Mouse (Mus musculus): ENCODE results near the gene Avil. TPM values are rescaled to one million over a fixed set of nuclear protein-coding genes. Genes with fewer than 3 reads are reported as not detected.

The Avil gene
- polyA plus RNA-seq, 1 experiment from 2014 or later: 0.45 TPM

- peak; percentile 54; the same call in 1 of the 2 replicates for ATAC-seq (replicated peaks)
Measured at GRCm38 (mm10) chr10:126972051-126972725, 28.3 kb upstream of the Avil start.

DNA sequence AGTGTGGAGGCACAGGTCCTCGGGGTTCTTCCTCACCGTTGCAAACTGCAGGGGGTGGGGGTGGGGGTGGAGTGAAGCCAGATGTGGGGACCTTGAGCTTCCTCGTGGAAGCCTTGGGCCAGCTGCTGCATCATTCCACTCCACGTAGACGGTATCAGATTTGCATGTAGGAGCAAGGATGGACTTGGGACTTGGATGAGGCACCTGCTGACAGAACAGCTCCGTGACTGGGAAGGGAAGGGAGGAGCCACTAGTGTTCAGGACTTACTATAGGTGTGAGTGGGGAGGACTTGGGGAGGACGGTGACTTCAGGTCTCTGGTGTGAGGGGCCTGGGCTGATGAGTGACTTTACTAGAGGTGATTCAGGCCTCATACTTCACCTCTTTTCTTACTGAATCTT is 27.5 kb upstream of the Avil start:
- no peaks in the 10 kb centered on the region for H3K36me3 ChIP-seq
- no peak for ATAC-seq (replicated peaks)
- 36% methylated on average over 7 of the region's 7 CpGs for WGBS
- no peaks in the 10 kb centered on the region for H3K9me3 ChIP-seq
- H3K27ac ChIP-seq (replicated peaks): no peak overlapping the region
- no peak overlapping the region for H3K4me2 ChIP-seq (replicated peaks)
- no peak overlapping the region for H3K9ac ChIP-seq (replicated peaks)
- H3K4me3 ChIP-seq: no peak overlapping the region
- no peaks in the 10 kb centered on the region for H3K27me3 ChIP-seq
- peaks cover 16% of the 10 kb centered on the region for H3K4me1 ChIP-seq

More at GRCm38 (mm10) chr10:126972051-126972725, 28.3 kb upstream of the Avil start:
- Histone ChIP-seq H3K9me3 (no peaks in the 10 kb centered on the region), H3K36me3 (no peaks in the 10 kb centered on the region), H3K4me2 (replicated peaks) (no peak overlapping the region), H3K27me3 (no peaks in the 10 kb centered on the region), H3K4me3 (no peak overlapping the region), H3K27ac (replicated peaks) (no peak overlapping the region), H3K9ac (replicated peaks) (no peak overlapping the region), H3K4me1 (peaks cover 11% of the 10 kb centered on the region)
- WGBS: 9% methylated on average over 13 of the region's 13 CpGs

GRCm38 (mm10) chr10:126975706-126976105 is 24.8 kb upstream of the Avil start:
- Histone ChIP-seq H3K36me3 (no peaks in the 10 kb centered on the region), H3K27me3 (no peaks in the 10 kb centered on the region), H3K4me2 (replicated peaks) (no peak overlapping the region), H3K27ac (replicated peaks) (no peak overlapping the region), H3K4me3 (no peak overlapping the region), H3K9me3 (no peaks in the 10 kb centered on the region), H3K9ac (replicated peaks) (no peak overlapping the region), H3K4me1 (peaks cover 24% of the 10 kb centered on the region)
- 82% methylated on average over 6 of the region's 6 CpGs for WGBS
- ATAC-seq (replicated peaks): no peak

GRCm38 (mm10) chr10:126977076-126977475 is 23.4 kb upstream of the Avil start:
- Histone ChIP-seq H3K4me1 (peaks cover 33% of the 10 kb centered on the region), H3K9ac (replicated peaks) (no peak overlapping the region), H3K27ac (replicated peaks) (no peak overlapping the region), H3K27me3 (no peaks in the 10 kb centered on the region), H3K9me3 (no peaks in the 10 kb centered on the region), H3K36me3 (no peaks in the 10 kb centered on the region), H3K4me2 (replicated peaks) (no peak overlapping the region), H3K4me3 (no peak overlapping the region)
- no peak for ATAC-seq (replicated peaks)
- WGBS: 56% methylated on average over 4 of the region's 4 CpGs

DNA sequence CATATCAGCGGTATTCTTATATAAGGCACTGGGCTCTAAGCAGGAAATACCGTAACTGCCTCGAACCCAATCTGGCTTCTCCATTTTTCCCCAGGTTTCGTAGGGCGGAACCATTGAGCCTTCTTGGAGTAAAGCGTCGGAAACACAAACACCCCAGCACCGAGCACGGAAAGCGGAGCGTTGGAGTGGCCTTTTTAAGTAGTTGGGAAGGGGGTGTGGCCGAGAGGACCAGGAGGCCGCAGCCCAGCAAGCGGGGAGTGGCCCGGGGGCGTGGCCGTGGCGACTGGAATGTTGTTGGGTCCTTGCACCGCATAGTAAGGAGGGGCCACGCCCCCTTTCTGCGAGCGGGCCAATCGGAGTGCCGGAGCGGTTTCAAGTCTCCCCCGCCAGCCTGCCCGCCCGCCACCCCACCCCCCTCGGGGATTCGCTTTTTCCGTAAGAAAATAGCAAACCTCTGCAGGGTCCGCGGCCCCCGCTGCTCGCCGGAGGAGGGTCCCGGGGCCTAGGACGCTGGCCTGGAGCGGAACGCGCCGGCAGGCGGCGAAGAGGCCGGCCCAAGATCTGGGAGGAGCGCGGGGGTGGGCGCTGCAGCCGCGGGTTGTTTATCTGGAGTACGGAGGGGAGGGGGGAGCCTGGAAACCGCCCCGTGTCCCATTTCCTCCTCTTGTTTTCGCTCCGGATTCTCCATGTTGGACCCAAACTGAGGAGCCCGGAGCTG is 22.1 kb upstream of the Avil start, which contains the start of gene Ctdsp2:
Gene Ctdsp2 (plus strand): TSS at position 441 of the 718 bp plus-strand sequence.
- Histone ChIP-seq H3K36me3 (no peaks in the 10 kb centered on the region), H3K9ac (replicated peaks) (peak within 1 kb of the TSS; percentile 94), H3K27me3 (no peaks in the 10 kb centered on the region), H3K4me1 (peaks cover 40% of the 10 kb centered on the region), H3K4me2 (replicated peaks) (peak within 1 kb of the TSS; percentile 86), H3K4me3 (peak within 1 kb of the TSS; percentile 94), H3K27ac (replicated peaks) (peak within 1 kb of the TSS; percentile 100), H3K9me3 (no peaks in the 10 kb centered on the region)
- ATAC-seq (replicated peaks): peak; percentile 90
- under 1% methylated on average over 56 of the region's 56 CpGs for WGBS

DNA sequence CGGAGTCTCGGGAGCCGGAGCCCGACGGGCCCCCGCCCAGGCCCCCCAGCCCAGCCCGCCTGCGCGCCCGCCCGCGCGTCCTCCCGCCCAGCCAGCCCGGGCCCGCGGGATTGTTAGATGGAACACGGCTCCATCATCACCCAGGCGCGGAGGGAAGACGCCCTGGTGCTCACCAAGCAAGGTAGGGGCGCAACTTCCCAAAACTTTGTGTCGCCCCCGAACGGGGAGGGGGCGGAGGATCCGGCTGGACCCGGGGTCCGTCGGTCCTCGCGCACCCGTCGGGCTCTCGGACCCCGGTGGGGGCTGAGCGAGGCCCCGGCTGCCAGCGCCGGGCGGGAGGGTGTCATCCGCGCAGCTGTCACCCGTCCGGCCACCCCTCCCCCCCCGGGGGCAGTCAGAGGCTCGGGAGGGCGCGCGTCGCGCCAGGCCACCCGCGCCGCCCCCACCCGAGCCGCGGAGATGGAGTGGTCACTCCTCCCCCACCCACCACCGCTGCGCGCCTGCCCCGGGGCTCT is 21.3 kb upstream of the Avil start:
- H3K27me3 ChIP-seq: no peaks in the 10 kb centered on the region
- WGBS: under 1% methylated on average over 46 of the region's 62 CpGs
- peak; percentile 15; the same call in 1 of the 2 replicates for ATAC-seq (replicated peaks)
- no peaks in the 10 kb centered on the region for H3K36me3 ChIP-seq
- peak overlapping the region; percentile 86 for H3K4me2 ChIP-seq (replicated peaks)
- no peaks in the 10 kb centered on the region for H3K9me3 ChIP-seq
- H3K9ac ChIP-seq (replicated peaks): peak overlapping the region; percentile 94
- H3K4me1 ChIP-seq: peaks cover 48% of the 10 kb centered on the region
- peak overlapping the region; percentile 100 for H3K27ac ChIP-seq (replicated peaks)
- peak overlapping the region; percentile 94 for H3K4me3 ChIP-seq

DNA sequence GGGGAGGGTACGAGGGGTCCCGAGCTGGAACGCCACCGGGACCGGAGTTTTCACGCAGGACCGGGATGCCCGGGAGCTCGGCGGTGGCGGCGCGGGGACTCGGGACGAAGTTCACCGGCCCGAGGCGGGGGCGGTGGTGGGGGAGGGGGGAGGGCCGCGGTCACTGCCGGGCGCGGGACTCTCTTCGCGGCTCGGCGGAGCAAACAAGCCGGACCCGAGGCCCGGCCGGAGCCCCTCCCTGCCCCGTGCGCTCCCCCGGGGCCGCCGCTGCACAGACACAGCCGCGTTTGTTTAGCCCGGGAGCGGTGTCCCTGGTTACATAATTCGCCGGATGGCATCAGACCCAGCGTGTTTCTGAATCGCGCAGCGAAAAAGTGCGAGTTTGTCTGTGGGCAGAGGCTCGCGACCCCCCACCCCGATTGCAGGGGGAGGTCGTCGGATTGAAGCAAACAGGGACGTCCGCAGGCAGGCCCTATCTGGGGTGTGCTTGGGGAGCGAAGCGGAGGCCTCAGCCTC is 20.8 kb upstream of the Avil start:
- peaks cover 53% of the 10 kb centered on the region for H3K4me1 ChIP-seq
- no peak for ATAC-seq (replicated peaks)

GRCm38 (mm10) chr10:126980221-126980932 is 20.1 kb upstream of the Avil start:
- WGBS: 3% methylated on average over 16 of the region's 16 CpGs
- peak overlapping the region; percentile 100 for H3K27ac ChIP-seq (replicated peaks)
- no peaks in the 10 kb centered on the region for H3K9me3 ChIP-seq
- peaks cover 60% of the 10 kb centered on the region for H3K4me1 ChIP-seq
- peak; percentile 58 for ATAC-seq (replicated peaks)
- peak overlapping the region; percentile 94 for H3K4me3 ChIP-seq
- H3K9ac ChIP-seq (replicated peaks): peak overlapping the region; percentile 94
- H3K36me3 ChIP-seq: no peaks in the 10 kb centered on the region
- peak overlapping the region; percentile 86 for H3K4me2 ChIP-seq (replicated peaks)
- H3K27me3 ChIP-seq: no peaks in the 10 kb centered on the region

More for the DNA sequence above, 20.8 kb upstream of the Avil start:
- no peaks in the 10 kb centered on the region for H3K36me3 ChIP-seq
- peak overlapping the region; percentile 100 for H3K27ac ChIP-seq (replicated peaks)
- no peaks in the 10 kb centered on the region for H3K27me3 ChIP-seq
- under 1% methylated on average over 46 of the region's 57 CpGs for WGBS
- peak overlapping the region; percentile 86 for H3K4me2 ChIP-seq (replicated peaks)
- H3K4me3 ChIP-seq: peak overlapping the region; percentile 94
- peak overlapping the region; percentile 94 for H3K9ac ChIP-seq (replicated peaks)
- H3K9me3 ChIP-seq: no peaks in the 10 kb centered on the region

DNA sequence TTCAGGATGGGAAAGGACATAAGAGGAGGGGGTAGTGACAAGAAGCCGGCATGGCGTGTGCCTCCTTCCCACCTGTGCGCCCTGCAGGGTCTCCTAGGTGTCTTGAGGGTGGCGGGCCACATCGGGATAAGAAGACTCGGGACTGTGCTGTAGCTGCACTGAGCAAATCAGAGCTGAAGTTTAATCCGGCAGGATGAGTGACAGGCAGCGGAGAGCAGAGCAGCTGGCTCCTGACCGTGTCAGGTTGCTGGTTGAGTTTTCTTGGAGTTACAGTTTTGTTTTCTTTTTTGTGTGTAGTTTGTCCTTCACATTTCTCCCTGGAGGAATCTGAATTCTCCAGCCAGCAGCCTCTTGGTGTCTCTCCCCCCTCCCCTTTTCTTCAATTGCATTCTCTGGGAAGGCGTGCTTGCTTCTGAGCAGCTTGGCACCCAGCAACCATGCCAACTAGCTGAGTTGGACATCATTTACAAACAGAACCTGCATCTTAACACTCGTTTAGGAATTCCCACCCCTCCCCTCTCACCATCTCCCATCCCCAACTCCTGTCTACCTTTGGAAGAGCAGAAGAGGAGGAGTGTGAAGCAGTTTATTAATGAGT is 19.5 kb upstream of the Avil start:
- Histone ChIP-seq H3K4me2 (replicated peaks) (peak overlapping the region; percentile 86), H3K36me3 (no peaks in the 10 kb centered on the region), H3K27ac (replicated peaks) (peak overlapping the region; percentile 100), H3K9ac (replicated peaks) (peak overlapping the region; percentile 94), H3K27me3 (no peaks in the 10 kb centered on the region), H3K4me3 (peak overlapping the region; percentile 94), H3K4me1 (peaks cover 66% of the 10 kb centered on the region), H3K9me3 (no peaks in the 10 kb centered on the region)
- under 1% methylated on average over 11 of the region's 11 CpGs for WGBS
- no peak for ATAC-seq (replicated peaks)

DNA sequence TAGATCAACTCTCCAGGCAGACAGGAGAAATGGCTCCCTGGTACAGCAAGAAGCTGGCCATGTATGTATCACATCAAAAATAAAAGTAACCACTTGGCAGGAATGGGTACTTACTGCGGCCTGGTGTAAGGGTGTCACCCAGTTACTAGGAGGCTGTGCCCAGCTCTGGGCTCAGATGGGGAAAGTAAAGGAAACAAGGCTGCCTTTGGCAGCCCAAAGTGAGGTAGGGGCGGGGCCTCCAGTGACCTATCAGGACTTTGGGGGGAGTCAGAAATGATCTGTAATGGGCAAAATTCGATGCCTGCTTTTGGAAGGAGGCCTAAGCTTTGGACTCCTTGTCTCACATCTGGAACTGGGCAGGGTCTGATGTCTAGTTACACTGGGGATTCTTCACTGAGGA is 18.8 kb upstream of the Avil start:
- Histone ChIP-seq H3K4me3 (peak overlapping the region; percentile 94), H3K27me3 (no peaks in the 10 kb centered on the region), H3K4me2 (replicated peaks) (peak overlapping the region; percentile 86), H3K27ac (replicated peaks) (0 out of 2 replicates have a peak overlapping the region, but pooled peaks have one; percentile 100), H3K4me1 (peaks cover 73% of the 10 kb centered on the region), H3K9me3 (no peaks in the 10 kb centered on the region), H3K9ac (replicated peaks) (peak overlapping the region; percentile 8; the same call in 1 of the 2 replicates), H3K36me3 (no peaks in the 10 kb centered on the region)
- 60% methylated on average over 3 of the region's 3 CpGs for WGBS
- no peak for ATAC-seq (replicated peaks)

DNA sequence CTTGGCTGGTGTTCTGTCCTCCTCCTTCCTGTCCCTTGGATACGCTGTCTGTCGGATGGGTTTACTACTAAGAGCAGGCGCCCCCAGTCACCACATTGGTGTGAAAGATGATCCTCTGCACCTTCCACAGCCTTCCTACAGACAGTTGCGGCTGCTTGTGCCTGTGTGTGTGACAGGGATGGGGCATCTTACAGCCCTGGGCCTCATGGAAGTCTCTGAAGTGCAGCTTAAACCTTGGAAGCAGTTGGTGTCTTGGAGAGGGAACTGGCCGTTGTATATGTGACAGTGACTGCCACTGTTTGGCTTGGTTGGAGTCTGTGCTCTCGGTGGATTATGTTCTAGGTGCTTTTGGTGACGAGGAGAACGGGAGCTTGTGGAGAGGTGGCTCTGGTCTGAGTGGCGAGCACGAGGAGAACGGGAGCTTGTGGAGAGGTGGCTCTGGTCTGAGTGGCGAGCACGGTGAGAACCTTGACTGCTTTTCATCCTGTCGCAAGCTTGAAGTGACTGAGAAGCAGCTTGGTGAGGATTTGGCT is 17.2 kb upstream of the Avil start:
- Histone ChIP-seq H3K9me3 (no peaks in the 10 kb centered on the region), H3K27me3 (no peaks in the 10 kb centered on the region), H3K4me2 (replicated peaks) (peak overlapping the region; percentile 86), H3K27ac (replicated peaks) (peak overlapping the region; percentile 74), H3K9ac (replicated peaks) (no peak overlapping the region; the same call in 1 of the 2 replicates), H3K4me1 (peaks cover 82% of the 10 kb centered on the region), H3K4me3 (0 out of 2 replicates have a peak overlapping the region, but pooled peaks have one; percentile 94), H3K36me3 (no peaks in the 10 kb centered on the region)
- WGBS: 59% methylated on average over 14 of the region's 14 CpGs
- ATAC-seq (replicated peaks): no peak

Measured in forebrain, embryonic 15.5 days (tissue).